Mouse (Mus musculus) kidney, adult 2 months (tissue): ENCODE measurements around the gene Dpp4.

Experiments
- CTCF ChIP-seq: fragments of 200-500 bp; conservative IDR thresholded peaks from 2 replicates; pipeline ENCODE4 v1.5.1; 2011; ENCODE audit warnings: low read depth, mild to moderate bottlenecking, control low read depth, low read length, moderate library complexity, mixed read lengths; ENCODE audit not compliant: insufficient read depth, insufficient read length
- POLR2A ChIP-seq: fragments of 200-500 bp; IDR thresholded peaks from one replicate; pipeline ENCODE4 v1.6.1; 2011; ENCODE audit warnings: low read depth, low read length, control low read depth

- no peak for TF ChIP-seq CTCF
- no peak for TF ChIP-seq POLR2A
These were observed 70.8 kb downstream of the Dpp4 start for GRCm38 (mm10) chr2:62341061-62341733.
